Mouse (Mus musculus): ENCODE measurements around the gene Slc12a3. TPM values are rescaled to one million over a fixed set of nuclear protein-coding genes. Genes with fewer than 3 reads are reported as not detected.
A peak's percentile ranks its signal among the peaks of the same experiment; 100 is the strongest.

Gene Slc12a3
- polyA plus RNA-seq, 1 experiment, result 1.4 TPM

DNA sequence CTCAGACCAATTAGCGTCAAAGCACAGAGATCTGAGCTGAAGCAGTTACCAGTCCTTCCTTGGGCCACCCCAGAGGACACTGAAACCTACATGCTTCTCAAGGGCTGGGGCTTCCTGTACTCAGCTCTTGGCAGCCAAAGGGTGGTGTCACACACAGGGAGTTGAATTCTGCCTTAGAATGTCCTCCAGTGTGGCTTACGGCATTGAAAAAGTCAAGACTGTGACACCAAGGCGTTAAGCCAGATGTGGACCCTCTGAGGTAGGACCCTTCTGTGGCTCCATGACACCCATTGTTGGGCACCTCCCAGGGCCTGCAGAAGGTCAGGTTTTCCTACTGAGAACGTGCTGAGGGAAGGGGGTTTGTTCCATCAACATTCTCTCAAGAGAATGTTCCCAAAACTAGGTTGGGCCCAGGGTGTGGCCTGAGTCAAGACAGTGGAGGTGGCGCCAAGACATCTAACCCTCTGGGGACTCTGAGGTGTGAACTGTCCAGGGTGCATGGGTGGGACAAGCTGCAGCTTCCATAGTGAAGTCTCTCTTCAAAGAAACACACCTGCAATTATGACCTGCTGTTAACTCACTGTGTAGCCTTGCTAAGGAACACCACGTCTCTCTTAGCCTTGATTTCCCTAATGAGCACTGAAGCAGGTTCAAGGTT, 32.9 kb downstream of the Slc12a3 start:
- Histone ChIP-seq H3K27ac (ENCODE audit: control insufficient read depth, insufficient read depth, low read depth, low read length) (peak overlapping the region; percentile 36; the same call in 1 of the 2 replicates), H3K27me3 (ENCODE audit: control insufficient read depth, insufficient read depth, low read length) (no peaks in the 10 kb centered on the region), H3K36me3 (ENCODE audit: control insufficient read depth, insufficient read depth, low read length) (no peaks in the 10 kb centered on the region), H3K4me1 (ENCODE audit: control insufficient read depth, insufficient read depth, low read length) (peaks cover 5% of the 10 kb centered on the region), H3K4me3 (ENCODE audit: control insufficient read depth, low read depth, low read length) (peak overlapping the region; percentile 10; the same call in 1 of the 2 replicates)
- no peak for TF ChIP-seq CTCF (IDR thresholded peaks at IDR 0.05; ENCODE audit: control insufficient read depth, insufficient read depth, insufficient replicate concordance, low read depth, low read length)
- no peak for TF ChIP-seq POLR2A (IDR thresholded peaks at IDR 0.05; ENCODE audit: control insufficient read depth, low read depth, low read length)

DNA sequence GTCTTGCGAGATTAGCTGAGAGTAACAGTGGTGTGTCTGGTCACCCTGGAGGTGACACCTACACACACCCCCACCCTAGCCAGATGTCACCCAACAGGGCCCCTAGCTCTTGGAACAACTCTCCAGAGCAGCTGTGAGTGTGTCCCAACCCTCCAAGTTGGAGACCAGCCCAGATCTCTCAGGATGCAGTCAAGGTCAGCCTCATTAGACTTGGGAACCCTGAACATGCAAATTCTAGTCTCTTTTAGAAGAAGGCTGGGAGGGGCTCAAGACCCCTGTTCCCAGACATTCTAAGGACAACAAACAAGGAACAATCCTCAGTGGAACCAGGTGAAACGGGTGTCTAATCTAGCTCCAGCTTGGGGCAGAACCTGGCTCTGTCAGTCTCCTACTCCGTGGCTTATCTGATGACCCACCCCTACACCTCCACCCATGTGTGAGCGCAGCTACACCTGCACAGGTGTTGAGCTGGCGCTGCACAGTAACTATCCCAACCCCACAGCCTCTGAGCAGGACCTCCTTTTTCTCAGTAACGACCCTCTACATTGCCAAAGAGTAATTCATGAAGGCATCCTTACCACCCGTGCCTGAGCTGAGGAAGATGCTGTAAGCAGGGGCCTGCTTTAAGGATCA, 33.7 kb downstream of the Slc12a3 start:
- TF ChIP-seq POLR2A (IDR thresholded peaks at IDR 0.05; ENCODE audit: control insufficient read depth, low read depth, low read length), result no peak
- TF ChIP-seq CTCF (IDR thresholded peaks at IDR 0.05; ENCODE audit: control insufficient read depth, insufficient read depth, insufficient replicate concordance, low read depth, low read length), result no peak
- peak overlapping the region; percentile 73 for H3K27ac ChIP-seq (ENCODE audit: control insufficient read depth, insufficient read depth, low read depth, low read length)
- H3K36me3 ChIP-seq (ENCODE audit: control insufficient read depth, insufficient read depth, low read length), result no peaks in the 10 kb centered on the region
- peaks cover 5% of the 10 kb centered on the region for H3K4me1 ChIP-seq (ENCODE audit: control insufficient read depth, insufficient read depth, low read length)
- no peaks in the 10 kb centered on the region for H3K27me3 ChIP-seq (ENCODE audit: control insufficient read depth, insufficient read depth, low read length)
- no peak overlapping the region for H3K4me3 ChIP-seq (ENCODE audit: control insufficient read depth, low read depth, low read length)

- Histone ChIP-seq H3K27me3 (ENCODE audit: control insufficient read depth, insufficient read depth, low read length) (no peaks in the 10 kb centered on the region), H3K27ac (ENCODE audit: control insufficient read depth, insufficient read depth, low read depth, low read length) (peak overlapping the region; percentile 73; the same call in 1 of the 2 replicates), H3K4me1 (ENCODE audit: control insufficient read depth, insufficient read depth, low read length) (peaks cover 5% of the 10 kb centered on the region), H3K36me3 (ENCODE audit: control insufficient read depth, insufficient read depth, low read length) (no peaks in the 10 kb centered on the region), H3K4me3 (ENCODE audit: control insufficient read depth, low read depth, low read length) (no peak overlapping the region)
- TF ChIP-seq POLR2A (IDR thresholded peaks at IDR 0.05; ENCODE audit: control insufficient read depth, low read depth, low read length), result no peak
- no peak for TF ChIP-seq CTCF (IDR thresholded peaks at IDR 0.05; ENCODE audit: control insufficient read depth, insufficient read depth, insufficient replicate concordance, low read depth, low read length)
Observed at GRCm38 (mm10) chr8:94363288-94363688, 34.3 kb downstream of the Slc12a3 start.

DNA sequence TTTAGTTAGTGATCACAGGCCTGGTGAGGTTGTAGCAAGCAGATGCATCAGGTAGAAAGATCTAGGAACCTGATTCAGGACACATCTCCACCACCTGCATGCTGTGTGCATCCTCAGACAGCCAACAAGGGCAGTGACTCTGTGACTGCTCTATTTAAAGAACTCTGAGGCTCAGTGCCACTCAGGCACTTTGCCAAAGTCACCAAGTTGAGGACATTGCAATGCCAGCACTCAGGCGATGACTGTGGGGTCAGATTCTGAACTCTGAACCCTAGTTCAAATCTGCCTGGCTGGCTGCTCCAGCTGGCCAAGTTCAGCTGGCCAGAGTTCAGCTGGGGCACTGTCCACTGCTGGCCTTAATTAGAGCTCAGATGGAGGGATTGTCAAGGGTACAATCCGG, 34.9 kb downstream of the Slc12a3 start:
- Histone ChIP-seq H3K4me1 (ENCODE audit: control insufficient read depth, insufficient read depth, low read length) (peaks cover 5% of the 10 kb centered on the region), H3K36me3 (ENCODE audit: control insufficient read depth, insufficient read depth, low read length) (no peaks in the 10 kb centered on the region), H3K27me3 (ENCODE audit: control insufficient read depth, insufficient read depth, low read length) (no peaks in the 10 kb centered on the region), H3K4me3 (ENCODE audit: control insufficient read depth, low read depth, low read length) (no peak overlapping the region), H3K27ac (ENCODE audit: control insufficient read depth, insufficient read depth, low read depth, low read length) (peak overlapping the region; percentile 18; the same call in 1 of the 2 replicates)
- TF ChIP-seq POLR2A (IDR thresholded peaks at IDR 0.05; ENCODE audit: control insufficient read depth, low read depth, low read length) (no peak), CTCF (IDR thresholded peaks at IDR 0.05; ENCODE audit: control insufficient read depth, insufficient read depth, insufficient replicate concordance, low read depth, low read length) (no peak)

- H3K36me3 ChIP-seq (ENCODE audit: control insufficient read depth, insufficient read depth, low read length), result no peaks in the 10 kb centered on the region
- no peak overlapping the region for H3K27ac ChIP-seq (ENCODE audit: control insufficient read depth, insufficient read depth, low read depth, low read length)
- no peaks in the 10 kb centered on the region for H3K27me3 ChIP-seq (ENCODE audit: control insufficient read depth, insufficient read depth, low read length)
- H3K4me3 ChIP-seq (ENCODE audit: control insufficient read depth, low read depth, low read length), result no peak overlapping the region
- peaks cover 5% of the 10 kb centered on the region for H3K4me1 ChIP-seq (ENCODE audit: control insufficient read depth, insufficient read depth, low read length)
- no peak for TF ChIP-seq POLR2A (IDR thresholded peaks at IDR 0.05; ENCODE audit: control insufficient read depth, low read depth, low read length)
- no peak for TF ChIP-seq CTCF (IDR thresholded peaks at IDR 0.05; ENCODE audit: control insufficient read depth, insufficient read depth, insufficient replicate concordance, low read depth, low read length)
Observed at GRCm38 (mm10) chr8:94364686-94365312, 35.8 kb downstream of the Slc12a3 start.

GRCm38 (mm10) chr8:94365410-94365981, 36.5 kb downstream of the Slc12a3 start:
- Histone ChIP-seq H3K27me3 (ENCODE audit: control insufficient read depth, insufficient read depth, low read length) (no peaks in the 10 kb centered on the region), H3K27ac (ENCODE audit: control insufficient read depth, insufficient read depth, low read depth, low read length) (no peak overlapping the region), H3K4me1 (ENCODE audit: control insufficient read depth, insufficient read depth, low read length) (peaks cover 5% of the 10 kb centered on the region), H3K36me3 (ENCODE audit: control insufficient read depth, insufficient read depth, low read length) (no peaks in the 10 kb centered on the region), H3K4me3 (ENCODE audit: control insufficient read depth, low read depth, low read length) (no peak overlapping the region)
- TF ChIP-seq POLR2A (IDR thresholded peaks at IDR 0.05; ENCODE audit: control insufficient read depth, low read depth, low read length) (no peak), CTCF (IDR thresholded peaks at IDR 0.05; ENCODE audit: control insufficient read depth, insufficient read depth, insufficient replicate concordance, low read depth, low read length) (no peak)

DNA sequence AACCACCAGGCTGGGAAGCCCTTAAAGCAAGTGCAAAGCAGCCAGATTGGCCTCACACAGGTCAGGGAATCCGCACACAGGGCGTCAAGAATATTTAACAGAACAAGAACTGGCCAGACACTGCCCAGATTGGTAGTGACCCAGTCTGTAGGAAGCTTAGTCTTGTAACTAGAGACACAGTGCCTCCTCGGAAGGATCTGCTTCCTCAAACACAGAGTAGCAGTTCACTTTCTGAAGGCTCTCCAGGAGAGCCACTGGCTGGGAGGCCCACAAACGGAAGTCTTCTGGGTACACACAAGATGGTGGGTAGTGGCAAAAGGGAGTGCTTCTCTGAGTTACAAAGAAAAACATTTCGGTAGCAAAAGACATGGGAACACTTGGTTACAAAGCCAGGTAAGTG, 41.8 kb downstream of the Slc12a3 start:
- H3K27ac ChIP-seq (ENCODE audit: control insufficient read depth, insufficient read depth, low read depth, low read length), result no peak overlapping the region
- TF ChIP-seq POLR2A (IDR thresholded peaks at IDR 0.05; ENCODE audit: control insufficient read depth, low read depth, low read length), result no peak
- no peak for TF ChIP-seq CTCF (IDR thresholded peaks at IDR 0.05; ENCODE audit: control insufficient read depth, insufficient read depth, insufficient replicate concordance, low read depth, low read length)

More for the DNA sequence above, 41.8 kb downstream of the Slc12a3 start:
- Histone ChIP-seq H3K4me1 (ENCODE audit: control insufficient read depth, insufficient read depth, low read length) (no peaks in the 10 kb centered on the region), H3K27me3 (ENCODE audit: control insufficient read depth, insufficient read depth, low read length) (no peaks in the 10 kb centered on the region), H3K4me3 (ENCODE audit: control insufficient read depth, low read depth, low read length) (no peak overlapping the region), H3K36me3 (ENCODE audit: control insufficient read depth, insufficient read depth, low read length) (no peaks in the 10 kb centered on the region)

Measured in testis, adult 2 months (tissue).